Mouse (Mus musculus) MEL (cell line): Measurements from ENCODE around the gene Nfatc3.

Experiments used
- CTCF ChIP-seq, 3 experiments: IDR thresholded peaks in 2 of 3; conservative IDR thresholded peaks in 1 of 3; 2 replicates each; pipeline ENCODE4 v1.5.1; 2011 to 2012; ENCODE audit warnings: low read length in 3 of 3, low read depth in 2 of 3, mild to moderate bottlenecking in 2 of 3, improper control_type of control experiment in 1 of 3, inconsistent platforms in 1 of 3, mixed read lengths in 1 of 3, moderate library complexity in 1 of 3; ENCODE audit not compliant: control insufficient read depth in 1 of 3, insufficient read depth in 1 of 3, poor library complexity in 1 of 3, severe bottlenecking in 1 of 3
- EP300 ChIP-seq, 2 experiments: IDR thresholded peaks; 2 replicates each; pipeline ENCODE4 v1.6.1; 2011; ENCODE audit warnings: improper control_type of control experiment in 2 of 2, low read length in 2 of 2, low read depth in 1 of 2, mild to moderate bottlenecking in 1 of 2
- MAFK ChIP-seq: IDR thresholded peaks from 2 replicates; pipeline ENCODE4 v1.6.1; 2011; ENCODE audit warnings: low read depth, mild to moderate bottlenecking, low read length, improper control_type of control experiment, borderline replicate concordance
- RCOR1 ChIP-seq: IDR thresholded peaks from 2 replicates; pipeline ENCODE4 v1.6.1; 2012; ENCODE audit warnings: low read depth, mild to moderate bottlenecking, inconsistent platforms, low read length, improper control_type of control experiment
- SIN3A ChIP-seq: IDR thresholded peaks from 2 replicates; pipeline ENCODE4 v1.6.1; 2012; ENCODE audit warnings: low read length, improper control_type of control experiment, inconsistent platforms

GRCm38 (mm10) chr8:106010748-106011642, 47.6 kb upstream of the Nfatc3 start:
- TF ChIP-seq SIN3A = peak; percentile 99
- no peak for TF ChIP-seq CTCF (IDR thresholded peaks at IDR 0.05 in 2 of 3, conservative IDR thresholded peaks at IDR 0.05 in 1 of 3; ENCODE audit: control insufficient read depth in 1 of 3, insufficient read depth in 1 of 3, low read depth in 2 of 3, low read length in 3 of 3, poor library complexity in 1 of 3, severe bottlenecking in 1 of 3)
- no peak for TF ChIP-seq EP300 (IDR thresholded peaks at IDR 0.05; ENCODE audit: low read depth in 1 of 2, low read length in 2 of 2)
- no peak for TF ChIP-seq MAFK
- no peak for TF ChIP-seq RCOR1
